Mouse (Mus musculus) monocyte, adult 5-6 weeks (primary cell): ENCODE data around the gene Dock6. TPM values are rescaled to one million over a fixed set of nuclear protein-coding genes. Genes with fewer than 3 reads are reported as not detected.
"Not testable (repeated sequence)": the region's sequence is repeated elsewhere in the genome, so short reads cannot be mapped to it uniquely, and the experiment has no call there.

Experiments
- ATAC-seq: fragments of 153-309, 156-312 bp; replicated peaks from 2 replicates; pipeline ENCODE4 v1.8.0; 2017; ENCODE audit warnings: mild to moderate bottlenecking; ENCODE audit not compliant: low TSS enrichment, insufficient number of reproducible peaks, severe bottlenecking, poor library complexity, low FRiP score
- total RNA-seq: library from RNA; stranded (forward); fragments of 200-1000, 200-491, 200-594 nt; gene quantifications from 3 replicates; pipeline ENCODE4 v1.2.3, GENCODE M21; 2017

Gene Dock6
- total RNA-seq, 1 experiment from 2014 or later = 15.0 TPM

- ATAC-seq = no peak
Measured at GRCm38 (mm10) chr9:21794344-21794834, 58.0 kb downstream of the Dock6 start.

GRCm38 (mm10) chr9:21793507-21793906 is 58.9 kb downstream of the Dock6 start:
- ATAC-seq = not testable (repeated sequence)

GRCm38 (mm10) chr9:21792644-21793043 is 59.8 kb downstream of the Dock6 start:
- no peak for ATAC-seq

- ATAC-seq = no peak
Measured at GRCm38 (mm10) chr9:21791861-21792260, 60.6 kb downstream of the Dock6 start.

GRCm38 (mm10) chr9:21788234-21788633 is 64.2 kb downstream of the Dock6 start:
- no peak for ATAC-seq

- ATAC-seq = no peak
Measured at GRCm38 (mm10) chr9:21787654-21788053, 64.8 kb downstream of the Dock6 start.

GRCm38 (mm10) chr9:21786906-21787305 is 65.5 kb downstream of the Dock6 start:
- ATAC-seq = peak; percentile 84

DNA sequence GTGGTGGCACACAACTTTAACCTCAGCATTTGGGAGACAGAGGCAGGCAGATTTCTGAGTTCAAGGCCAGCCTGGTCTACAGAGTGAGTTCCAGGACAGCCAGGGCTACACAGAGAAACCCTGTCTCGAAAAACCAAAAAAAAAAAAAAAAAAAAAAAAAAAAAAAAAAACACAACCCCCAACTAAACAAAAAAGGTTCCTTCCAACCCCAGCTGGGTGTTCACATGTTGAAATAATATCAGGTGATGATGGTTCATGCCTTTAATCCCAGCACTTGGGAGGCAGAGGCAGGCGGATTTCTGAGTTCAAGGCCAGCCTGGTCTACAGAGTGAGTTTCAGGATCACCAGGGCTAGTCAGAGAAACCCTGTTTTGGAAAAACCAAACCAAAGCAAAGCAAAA is 66.1 kb downstream of the Dock6 start:
- not testable (repeated sequence) for ATAC-seq

GRCm38 (mm10) chr9:21784517-21785307 is 67.7 kb downstream of the Dock6 start:
- no peak for ATAC-seq

- no peak for ATAC-seq
Measured at GRCm38 (mm10) chr9:21781657-21782468, 70.6 kb downstream of the Dock6 start.

GRCm38 (mm10) chr9:21777726-21778125 is 74.7 kb downstream of the Dock6 start:
- no peak for ATAC-seq

- no peak for ATAC-seq
Measured at GRCm38 (mm10) chr9:21774353-21774752, 78.1 kb downstream of the Dock6 start.

DNA sequence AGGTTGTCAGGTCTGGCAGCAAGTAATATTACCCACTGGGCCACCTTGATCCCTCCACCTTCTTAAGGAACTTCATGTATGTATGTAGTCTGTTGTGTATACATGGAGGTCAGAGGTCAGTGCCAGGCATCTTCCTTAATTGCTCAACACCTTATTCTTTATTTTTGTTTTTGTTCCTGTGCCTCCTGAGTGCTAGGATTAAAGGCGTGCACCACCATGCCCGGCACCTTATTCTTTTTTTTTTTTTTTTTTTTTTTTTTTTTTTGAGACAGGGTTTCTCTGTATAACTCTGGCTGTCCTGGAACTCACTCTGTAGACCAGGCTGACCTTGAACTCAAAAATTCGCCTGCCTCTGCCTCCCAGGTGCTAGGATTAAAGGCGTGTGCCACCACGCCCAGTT is 79.0 kb downstream of the Dock6 start:
- not testable (repeated sequence) for ATAC-seq

GRCm38 (mm10) chr9:21769558-21770183 is 82.8 kb downstream of the Dock6 start:
- no peak for ATAC-seq

DNA sequence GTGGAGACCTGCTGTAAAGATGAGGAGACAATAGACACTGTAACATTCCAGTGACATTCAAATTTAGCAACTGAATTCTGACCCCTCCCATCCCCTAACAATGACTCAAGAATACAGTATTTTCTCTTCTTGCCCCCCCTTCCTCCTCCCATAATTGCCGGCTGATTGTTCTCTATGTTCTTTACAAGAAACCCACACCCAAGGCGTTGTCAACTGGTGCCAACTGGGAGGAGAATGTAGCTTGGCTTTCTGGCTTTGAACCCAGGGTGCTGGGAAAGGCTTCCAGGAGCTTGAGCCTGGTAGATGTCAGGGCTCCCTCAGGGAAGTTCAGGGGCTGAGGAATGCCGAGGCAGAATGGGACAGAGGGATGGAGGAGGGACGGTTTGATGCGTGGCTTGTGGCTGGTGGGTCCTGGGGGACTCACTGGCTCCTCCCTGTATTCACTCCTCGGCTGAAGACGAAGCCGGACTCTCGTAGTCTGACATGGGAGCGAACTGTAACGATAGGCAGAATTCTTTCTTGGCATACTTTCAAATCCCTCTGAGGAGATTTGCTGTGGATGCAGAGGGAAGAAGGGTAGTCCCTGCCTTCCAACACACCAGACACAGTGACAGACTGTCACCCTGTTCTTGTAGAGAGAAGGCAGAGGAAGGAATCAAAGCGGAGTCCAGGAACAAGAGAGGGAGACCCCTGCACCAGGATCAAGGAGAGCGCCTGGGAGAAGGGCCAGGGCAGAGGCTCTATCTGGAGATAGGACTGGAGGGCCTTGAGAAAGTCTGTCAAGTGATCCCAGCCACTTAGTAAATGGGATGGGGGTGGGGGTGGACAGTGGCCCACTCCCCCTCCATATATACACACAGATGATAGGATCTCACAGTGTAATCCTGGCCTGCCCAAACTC is 83.7 kb downstream of the Dock6 start:
- ATAC-seq = no peak

DNA sequence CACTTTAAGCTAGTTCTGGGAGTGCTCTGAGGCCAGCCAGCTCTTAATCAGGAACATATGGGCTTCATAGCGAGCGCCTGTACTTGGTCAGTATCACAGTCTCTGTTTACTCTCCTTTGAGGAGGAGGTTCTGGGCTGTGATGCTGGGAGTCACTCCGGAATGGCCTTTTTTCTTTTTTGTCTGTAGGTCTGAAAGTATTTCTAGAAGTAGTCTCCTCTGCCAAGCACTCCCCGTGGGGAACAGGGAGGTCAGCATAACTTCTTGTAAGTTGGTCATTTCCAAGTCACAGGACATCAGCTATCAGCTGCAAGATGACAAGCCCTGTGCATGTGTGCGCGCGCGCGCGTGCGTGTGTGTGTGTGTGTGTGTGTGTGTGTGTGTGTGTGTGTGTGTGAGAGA is 84.5 kb downstream of the Dock6 start:
- ATAC-seq = no peak

GRCm38 (mm10) chr9:21764084-21764999 is 88.1 kb downstream of the Dock6 start:
- ATAC-seq = no peak
